Mouse (Mus musculus): ENCODE data around the gene Sbpl. TPM values are rescaled to one million over a fixed set of nuclear protein-coding genes. Genes with fewer than 3 reads are reported as not detected.
"Not testable (repeated sequence)": the region's sequence is repeated elsewhere in the genome, so short reads cannot be mapped to it uniquely, and the experiment has no call there.

The Sbpl gene
- polyA plus RNA-seq, 1 experiment, result 1.6 TPM

DNA sequence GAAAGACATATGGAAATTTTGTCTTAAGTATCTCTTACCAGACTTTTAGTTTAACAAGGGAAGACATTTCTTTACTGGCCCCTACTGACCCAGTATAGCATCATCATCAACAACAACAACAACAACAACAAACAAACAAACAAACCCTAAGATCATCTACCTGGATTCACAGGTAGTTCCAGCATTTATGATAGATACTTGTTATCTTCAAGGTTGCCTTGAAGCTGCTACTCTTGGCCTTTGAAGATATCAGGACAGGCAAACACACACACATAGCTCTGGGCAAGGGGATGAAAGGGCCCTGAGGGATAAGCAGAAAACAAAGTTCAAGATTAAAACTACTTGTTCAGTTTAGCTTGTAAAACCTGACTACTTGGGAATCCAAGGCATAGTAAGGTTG lies 13.7 kb downstream of the Sbpl start, which contains the start of gene Sbp:
Gene Sbp, plus strand, starts transcription at position 301 of the 400 bp plus-strand sequence.
- Histone ChIP-seq H3K4me3 (ENCODE audit: control insufficient read depth, insufficient read depth, low read length) (no peak within 1 kb of the TSS), H3K27me3 (ENCODE audit: control insufficient read depth, insufficient read depth, low read length) (no peaks in the 10 kb centered on the region), H3K36me3 (ENCODE audit: control insufficient read depth, insufficient read depth, low read length) (no peaks in the 10 kb centered on the region), H3K27ac (ENCODE audit: control insufficient read depth, insufficient read depth, low read length) (no peak within 1 kb of the TSS), H3K4me1 (replicated peaks; ENCODE audit: control insufficient read depth, insufficient read depth, low read length) (no peaks in the 10 kb centered on the region)
- TF ChIP-seq CTCF (IDR thresholded peaks at IDR 0.05; ENCODE audit: borderline replicate concordance, control insufficient read depth, extremely low read depth, insufficient read depth, low read length, poor library complexity), result no peak
- TF ChIP-seq POLR2A (IDR thresholded peaks at IDR 0.05; ENCODE audit: control insufficient read depth, extremely low read depth, insufficient read depth, low read length, poor library complexity), result no peak
- no peak for DNase-seq

DNA sequence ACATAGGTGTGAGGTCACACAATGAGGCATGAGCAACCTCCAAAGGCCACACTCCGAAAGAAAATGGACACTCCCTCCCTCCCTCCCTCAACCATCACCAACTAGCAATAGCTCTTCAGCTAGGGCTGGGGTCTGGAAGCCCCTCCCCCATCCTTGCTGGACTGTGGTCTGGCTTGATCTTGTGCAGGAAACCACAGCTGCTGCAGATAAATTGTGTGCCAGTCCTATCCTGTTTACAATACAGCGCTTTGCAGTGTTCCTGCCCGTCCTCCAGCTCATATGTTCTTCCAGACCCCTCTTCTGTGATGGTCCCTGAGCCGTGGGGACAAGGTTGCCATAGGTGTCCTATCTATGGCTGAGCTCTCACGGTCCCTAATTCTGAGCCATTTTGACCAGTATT lies 23.9 kb downstream of the Sbpl start:
- WGBS, result 64% methylated on average over 5 of the region's 5 CpGs
- Histone ChIP-seq H3K4me3 (ENCODE audit: control insufficient read depth, insufficient read depth, low read length) (no peak overlapping the region), H3K4me1 (replicated peaks; ENCODE audit: control insufficient read depth, insufficient read depth, low read length) (no peaks in the 10 kb centered on the region), H3K36me3 (ENCODE audit: control insufficient read depth, insufficient read depth, low read length) (no peaks in the 10 kb centered on the region), H3K27me3 (ENCODE audit: control insufficient read depth, insufficient read depth, low read length) (no peaks in the 10 kb centered on the region), H3K27ac (ENCODE audit: control insufficient read depth, insufficient read depth, low read length) (no peak overlapping the region)
- TF ChIP-seq POLR2A (IDR thresholded peaks at IDR 0.05; ENCODE audit: control insufficient read depth, extremely low read depth, insufficient read depth, low read length, poor library complexity), result no peak
- TF ChIP-seq CTCF (IDR thresholded peaks at IDR 0.05; ENCODE audit: borderline replicate concordance, control insufficient read depth, extremely low read depth, insufficient read depth, low read length, poor library complexity), result no peak
- no peak for DNase-seq

GRCm38 (mm10) chr17:23925090-23925493 lies 30.0 kb downstream of the Sbpl start:
- H3K4me3 ChIP-seq (ENCODE audit: control insufficient read depth, insufficient read depth, low read length), result peak overlapping the region; percentile 49
- TF ChIP-seq CTCF (IDR thresholded peaks at IDR 0.05; ENCODE audit: borderline replicate concordance, control insufficient read depth, extremely low read depth, insufficient read depth, low read length, poor library complexity) (no peak), POLR2A (IDR thresholded peaks at IDR 0.05; ENCODE audit: control insufficient read depth, extremely low read depth, insufficient read depth, low read length, poor library complexity) (peak; percentile 10; the same call in 1 of the 2 replicates)
- no peaks in the 10 kb centered on the region for H3K27me3 ChIP-seq (ENCODE audit: control insufficient read depth, insufficient read depth, low read length)
- no peaks in the 10 kb centered on the region for H3K36me3 ChIP-seq (ENCODE audit: control insufficient read depth, insufficient read depth, low read length)
- H3K27ac ChIP-seq (ENCODE audit: control insufficient read depth, insufficient read depth, low read length), result peak overlapping the region; percentile 13; the same call in 1 of the 2 replicates
- WGBS, result under 1% methylated on average over 14 of the region's 14 CpGs
- H3K4me1 ChIP-seq (replicated peaks; ENCODE audit: control insufficient read depth, insufficient read depth, low read length), result peaks cover 4% of the 10 kb centered on the region
- DNase-seq, result peak; percentile 39

- peak; percentile 80 for DNase-seq
- H3K27me3 ChIP-seq (ENCODE audit: control insufficient read depth, insufficient read depth, low read length), result no peaks in the 10 kb centered on the region
- WGBS, result 1% methylated on average over 29 of the region's 29 CpGs
- H3K36me3 ChIP-seq (ENCODE audit: control insufficient read depth, insufficient read depth, low read length), result no peaks in the 10 kb centered on the region
- H3K4me3 ChIP-seq (ENCODE audit: control insufficient read depth, insufficient read depth, low read length), result peak overlapping the region; percentile 49
- TF ChIP-seq POLR2A (IDR thresholded peaks at IDR 0.05; ENCODE audit: control insufficient read depth, extremely low read depth, insufficient read depth, low read length, poor library complexity) (peak; percentile 66; the same call in 1 of the 2 replicates), CTCF (IDR thresholded peaks at IDR 0.05; ENCODE audit: borderline replicate concordance, control insufficient read depth, extremely low read depth, insufficient read depth, low read length, poor library complexity) (peak; percentile 63; the same call in 1 of the 2 replicates)
- H3K27ac ChIP-seq (ENCODE audit: control insufficient read depth, insufficient read depth, low read length), result no peak overlapping the region
- H3K4me1 ChIP-seq (replicated peaks; ENCODE audit: control insufficient read depth, insufficient read depth, low read length), result peaks cover 4% of the 10 kb centered on the region
Measured at GRCm38 (mm10) chr17:23924531-23925007, 30.5 kb downstream of the Sbpl start.

DNA sequence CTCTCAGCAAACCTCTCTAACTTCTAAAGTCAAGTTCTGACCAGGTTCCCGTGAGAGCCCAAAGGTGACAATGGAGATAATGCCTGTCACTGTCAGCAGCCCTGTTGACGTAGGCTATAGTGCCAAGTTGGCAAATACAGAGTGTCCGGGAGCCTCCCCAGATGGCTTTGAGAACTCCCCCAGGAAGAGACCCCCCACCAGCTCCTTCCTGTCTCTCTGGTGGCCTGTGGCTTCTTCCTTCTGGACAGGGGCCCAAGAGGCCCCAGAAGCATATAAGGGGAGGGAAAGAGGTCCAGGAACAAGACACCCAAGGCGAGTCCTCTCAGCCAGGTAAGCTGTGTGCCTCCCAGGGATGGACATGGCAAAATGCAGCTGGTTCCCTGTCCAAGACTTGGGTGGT lies 37.9 kb downstream of the Sbpl start, which contains the start of gene Dcpp3:
Gene Dcpp3, plus strand, starts transcription at position 301 of the 400 bp plus-strand sequence.
- H3K4me3 ChIP-seq (ENCODE audit: control insufficient read depth, insufficient read depth, low read length); H3K36me3 ChIP-seq (ENCODE audit: control insufficient read depth, insufficient read depth, low read length); DNase-seq; H3K27ac ChIP-seq (ENCODE audit: control insufficient read depth, insufficient read depth, low read length); H3K4me1 ChIP-seq (replicated peaks; ENCODE audit: control insufficient read depth, insufficient read depth, low read length); H3K27me3 ChIP-seq (ENCODE audit: control insufficient read depth, insufficient read depth, low read length): not testable (repeated sequence)
- WGBS, result 66% methylated on average over 4 of the region's 4 CpGs

Other genes with a start within 250 kb of the Sbpl start
- gene 1520401A03Rik, start 232.5 kb downstream of the Sbpl start, polyA plus RNA-seq (2012; rRNA removed), result 0.19 and 0.27 TPM in 2 replicates
- gene Pkmyt1, start 228.9 kb downstream of the Sbpl start, polyA plus RNA-seq (2012; rRNA removed), result 145 and 182 TPM in 2 replicates
- 12.4 and 13.2 TPM in 2 replicates for gene Paqr4, start 214.4 kb downstream of the Sbpl start, polyA plus RNA-seq (2012; rRNA removed)
- 2.8 and 3.8 TPM in 2 replicates for gene Kremen2, start 209.4 kb downstream of the Sbpl start, polyA plus RNA-seq (2012; rRNA removed)
- 32.0 and 33.6 TPM in 2 replicates for gene Flywch1, start 183.7 kb downstream of the Sbpl start, polyA plus RNA-seq (2012; rRNA removed)
- 2.3 and 4.0 TPM in 2 replicates for gene Flywch2, start 169.2 kb downstream of the Sbpl start, polyA plus RNA-seq (2012; rRNA removed)
- 874 and 1,056 TPM in 2 replicates for gene Srrm2, start 164.7 kb downstream of the Sbpl start, polyA plus RNA-seq (2012; rRNA removed)
- gene Elob, start 126.1 kb downstream of the Sbpl start, polyA plus RNA-seq (2012; rRNA removed), result 639 and 815 TPM in 2 replicates
- 1.6 and 2.8 TPM in 2 replicates for gene Prss33, start 119.2 kb downstream of the Sbpl start, polyA plus RNA-seq (2012; rRNA removed)
- gene Prss32, start 111.4 kb downstream of the Sbpl start, polyA plus RNA-seq (2012; rRNA removed), result 0.51 and 0.65 TPM in 2 replicates
- 0.34 and 0.59 TPM in 2 replicates for gene Prss41, start 111.1 kb downstream of the Sbpl start, polyA plus RNA-seq (2012; rRNA removed)
- gene Prss21, start 87.2 kb downstream of the Sbpl start, polyA plus RNA-seq (2012; rRNA removed), result 0.11 TPM in 1 of 2 replicates, not detected in the other
- 0.58 TPM in 1 of 2 replicates, not detected in the other for gene Dcpp1, start 74.4 kb downstream of the Sbpl start, polyA plus RNA-seq (2012; rRNA removed)
- 0.35 and 0.55 TPM in 2 replicates for gene Dcpp2, start 74.4 kb downstream of the Sbpl start, polyA plus RNA-seq (2012; rRNA removed)
- 0.34 TPM in 2 replicates for gene Dcpp3, start 37.8 kb downstream of the Sbpl start, polyA plus RNA-seq (2012; rRNA removed)
- 0.23 and 0.43 TPM in 2 replicates for gene Sbp, start 13.6 kb downstream of the Sbpl start, polyA plus RNA-seq (2012; rRNA removed)
- gene Prss30, start 25.3 kb upstream of the Sbpl start, polyA plus RNA-seq (2012; rRNA removed), result 2.5 and 2.7 TPM in 2 replicates
- gene Prss22, start 42.8 kb upstream of the Sbpl start, polyA plus RNA-seq (2012; rRNA removed), result 0.52 and 1.0 TPM in 2 replicates
- gene Prss27, start 82.9 kb upstream of the Sbpl start, polyA plus RNA-seq (2012; rRNA removed), result 0.98 and 2.5 TPM in 2 replicates
- gene Kctd5, start 118.2 kb upstream of the Sbpl start, polyA plus RNA-seq (2012; rRNA removed), result 38.9 and 44.6 TPM in 2 replicates
- gene Pdpk1, start 195.7 kb upstream of the Sbpl start, polyA plus RNA-seq (2012; rRNA removed), result 56.6 and 57.8 TPM in 2 replicates
- 48.2 and 57.6 TPM in 2 replicates for gene Amdhd2, start 208.5 kb upstream of the Sbpl start, polyA plus RNA-seq (2012; rRNA removed)
- 977 and 1,122 TPM in 2 replicates for gene Atp6v0c, start 214.4 kb upstream of the Sbpl start, polyA plus RNA-seq (2012; rRNA removed)

Measured in thymus, adult 2 months (tissue).